Mouse (Mus musculus) Patski (cell line): ENCODE measurements at regions not wholly inside any gene's neighbourhood (a gene's known extent, or its start where the extent isn't known, plus 50 kb on each side); places are given as distances from the start of the nearest gene placed in this dataset.

Source experiments
- ATAC-seq: fragments of 100-300 bp; one replicate; pipeline ENCODE4 v1.8.0; 2021
- CTCF ChIA-PET: fragments of 350-600 bp; sonication (Branson Sonifier 250); formaldehyde crosslinking; loops from one replicate; lab custom pipeline; 2022; ENCODE audit warnings: inconsistent platforms; lab: Charles Lee
- POLR2A ChIA-PET: fragments of 350-600 bp; sonication (Branson Sonifier 250); formaldehyde crosslinking; loops from one replicate; lab custom pipeline; 2022; ENCODE audit warnings: antibody characterized with exemption, inconsistent platforms; lab: Charles Lee
- DNase-seq: peaks from one replicate; pipeline ENCODE4 v3.0.0-alpha.2; 2011; ENCODE audit warnings: low read depth, low spot score
- H3K27me3 ChIP-seq: fragments of 371-371 bp; one replicate; pipeline ENCODE4 v1.5.1; 2021
- CTCF ChIP-seq: fragments of 100-300 bp; IDR thresholded peaks from one replicate; pipeline ENCODE4 v1.5.1; 2021
- in situ Hi-C: fragments of 300-500 bp; cut with MboI; formaldehyde crosslinking; loops from 3 replicates; pipeline ENCODE4 v1.11.1; 2018; ENCODE audit warnings: low pct_unique_long_range_greater_than_20kb, mixed read lengths

DNA sequence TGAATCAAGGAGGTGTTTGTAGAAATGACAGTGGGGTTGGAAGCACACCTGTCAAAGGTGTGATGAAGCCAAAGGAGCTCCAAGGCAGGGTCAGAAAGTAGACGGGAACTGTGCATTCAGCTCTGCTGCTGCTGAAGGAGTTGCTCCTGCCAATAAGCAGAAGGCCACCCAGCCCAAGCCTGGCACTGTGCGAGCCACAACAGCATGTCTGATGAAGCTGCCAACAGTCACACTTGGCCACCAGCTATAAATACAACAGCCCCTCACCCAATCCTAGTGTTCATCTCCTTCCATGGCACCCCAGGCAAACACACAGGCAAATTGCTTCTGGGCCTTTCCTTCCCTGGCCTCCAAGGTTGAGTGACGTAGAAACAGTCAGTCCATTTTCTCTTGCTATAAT, 125.0 kb downstream of the Srek1 start:
- ChIA-PET POLR2A (interaction anchor here (0.7 kb wide), 1 partner anchor 15 kb away, joined by 3 read pairs; no protein-coding TSS in a partner anchor), CTCF (interaction anchor here (1.0 to 2.2 kb wide), 2 partner anchors 8 to 10 kb away, joined by 3 to 8 read pairs; no protein-coding TSS in a partner anchor)
- H3K27me3 ChIP-seq = peaks cover 3% of the 10 kb centered on the region
- TF ChIP-seq CTCF = no peak
- no peak for ATAC-seq
- in situ Hi-C loops = loop anchor here (5.0 to 25.0 kb wide), 3 partner anchors 312 to 965 kb away; partner anchors contain the start of gene Mast4
- DNase-seq = no peak

DNA sequence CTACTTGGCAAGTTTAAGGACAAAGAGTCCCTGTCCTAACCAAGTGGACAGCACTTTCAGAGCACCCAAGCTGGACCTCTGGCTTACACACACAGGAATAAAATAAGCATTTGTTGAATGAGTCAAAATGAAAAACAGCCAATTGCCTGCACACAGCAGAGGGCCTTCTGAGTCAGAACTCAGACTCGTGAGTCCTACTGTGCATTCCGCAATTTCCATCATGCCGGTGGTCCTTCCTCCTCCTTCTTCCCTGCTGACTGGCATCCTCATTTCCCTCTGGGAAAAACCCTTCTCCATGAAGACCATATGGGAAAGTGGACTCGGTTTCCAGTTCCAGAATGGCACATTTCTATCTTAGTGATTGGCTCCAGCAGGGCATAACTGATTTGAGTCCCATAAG, 126.4 kb downstream of the Srek1 start:
- POLR2A ChIA-PET = no interaction called here
- CTCF ChIA-PET = interaction anchor here (1.1 to 2.2 kb wide), 2 partner anchors 8 to 13 kb away, joined by 4 to 8 read pairs; no protein-coding TSS in a partner anchor
- in situ Hi-C loops = loop anchor here (5.0 to 25.0 kb wide), 3 partner anchors 311 to 963 kb away; partner anchors contain the start of gene Mast4
- no peaks in the 10 kb centered on the region for H3K27me3 ChIP-seq
- no peak for ATAC-seq
- no peak for DNase-seq
- no peak for TF ChIP-seq CTCF

DNA sequence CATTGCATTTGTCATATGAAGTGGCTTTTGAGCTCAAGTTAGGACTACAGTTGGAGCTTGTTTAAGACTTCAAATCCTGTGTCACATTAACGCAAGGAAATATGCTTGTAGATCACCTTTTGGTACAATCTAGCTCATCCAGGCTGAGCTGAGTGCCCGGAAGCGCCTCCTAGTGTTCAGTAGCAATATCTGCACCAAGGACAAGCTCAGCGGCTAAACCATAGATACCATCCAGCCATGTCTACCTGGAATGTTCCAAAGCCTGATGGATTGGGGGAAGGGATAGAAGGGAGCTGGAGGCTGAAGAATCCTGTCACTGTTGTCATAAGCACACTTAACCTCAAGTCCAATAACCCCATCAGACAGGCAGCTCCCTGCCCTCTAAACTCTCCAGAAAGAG, 128.4 kb downstream of the Srek1 start:
- no peaks in the 10 kb centered on the region for H3K27me3 ChIP-seq
- no peak for DNase-seq
- in situ Hi-C loops = loop anchor here (5.0 to 25.0 kb wide), 3 partner anchors 309 to 961 kb away; partner anchors contain the start of gene Mast4
- ATAC-seq = no peak
- ChIA-PET CTCF (interaction anchor here (1.0 to 2.2 kb wide), 11 partner anchors 9 to 525 kb away, joined by 3 to 17 read pairs (median 5); no protein-coding TSS in a partner anchor), POLR2A (no interaction called here)
- TF ChIP-seq CTCF = peak; percentile 83

DNA sequence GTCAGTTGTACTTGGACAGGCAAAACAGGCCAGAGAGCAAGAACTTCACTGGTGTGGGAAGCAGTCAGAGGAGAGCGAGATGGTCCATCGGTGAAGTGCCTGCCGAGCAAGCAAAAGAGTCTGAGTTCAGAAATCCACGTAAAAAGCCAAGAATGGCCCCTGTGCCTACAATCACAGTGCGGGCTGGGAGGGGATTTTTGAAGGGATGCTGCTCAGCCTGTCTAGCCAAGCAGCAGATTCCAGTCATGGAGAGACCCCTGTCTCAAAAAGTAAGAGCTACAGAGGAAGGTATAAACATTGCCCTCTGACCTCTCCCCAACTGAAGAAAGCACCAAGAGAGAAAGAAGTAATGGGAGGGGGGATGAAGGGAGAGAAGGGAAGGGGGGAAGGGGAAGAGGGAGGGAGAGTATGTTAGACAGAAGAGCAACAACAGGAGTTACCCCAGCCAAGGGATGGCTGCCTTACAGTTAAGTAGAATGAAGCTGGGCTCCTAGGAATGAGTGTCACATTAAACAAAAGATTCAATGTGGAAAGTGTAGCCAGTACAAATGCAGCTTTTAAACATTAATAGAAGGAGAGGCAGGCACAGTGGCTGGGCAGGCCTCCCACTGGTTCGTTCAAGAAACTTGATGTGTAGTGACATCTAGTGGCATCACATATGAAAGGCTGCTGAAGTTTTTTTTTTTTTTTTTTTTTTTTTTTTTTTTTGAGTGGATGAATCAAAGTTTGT, 130.2 kb downstream of the Srek1 start:
- CTCF ChIA-PET = interaction anchor here (0.7 to 1.4 kb wide), 7 partner anchors 170 to 500 kb away, joined by 3 to 7 read pairs (median 3); no protein-coding TSS in a partner anchor
- in situ Hi-C loops = loop anchor here (10.0 to 25.0 kb wide), 2 partner anchors 307 to 959 kb away; partner anchors contain the start of gene Mast4
- peaks cover 3% of the 10 kb centered on the region for H3K27me3 ChIP-seq
- POLR2A ChIA-PET = interaction anchor here (0.5 to 0.7 kb wide), 3 partner anchors 54 to 468 kb away, joined by 3 to 7 read pairs (median 4); no protein-coding TSS in a partner anchor
- peak; percentile 17 for DNase-seq
- TF ChIP-seq CTCF = peak; percentile 72
- no peak for ATAC-seq

DNA sequence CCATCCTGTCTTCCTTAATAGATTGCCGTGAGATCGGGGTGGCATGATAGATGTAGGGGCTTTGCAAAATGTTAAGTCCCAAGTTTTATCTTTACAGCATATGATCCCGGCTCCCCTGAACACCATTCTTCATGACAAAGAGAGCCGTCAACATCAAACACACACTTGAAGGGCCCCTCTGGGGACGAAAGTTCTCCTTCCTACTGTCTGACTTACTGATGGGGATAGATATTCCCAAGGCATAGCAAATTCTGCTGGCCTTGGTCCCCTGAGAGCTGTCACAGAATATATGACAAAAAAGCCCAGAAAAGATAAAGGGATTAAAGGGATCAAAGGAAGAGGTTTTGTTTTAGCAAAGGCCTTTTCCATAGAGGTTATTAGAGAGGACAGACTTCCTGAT, 130.9 kb downstream of the Srek1 start:
- in situ Hi-C loops = loop anchor here (10.0 to 25.0 kb wide), 2 partner anchors 306 to 959 kb away; partner anchors contain the start of gene Mast4
- no peak for ATAC-seq
- DNase-seq = no peak
- TF ChIP-seq CTCF = no peak
- ChIA-PET POLR2A (interaction anchor here (0.5 to 0.7 kb wide), 2 partner anchors 14 to 54 kb away, joined by 3 to 4 read pairs; no protein-coding TSS in a partner anchor), CTCF (interaction anchor here (1.2 kb wide), 1 partner anchor 472 kb away, joined by 7 read pairs; no protein-coding TSS in a partner anchor)
- peaks cover 6% of the 10 kb centered on the region for H3K27me3 ChIP-seq

DNA sequence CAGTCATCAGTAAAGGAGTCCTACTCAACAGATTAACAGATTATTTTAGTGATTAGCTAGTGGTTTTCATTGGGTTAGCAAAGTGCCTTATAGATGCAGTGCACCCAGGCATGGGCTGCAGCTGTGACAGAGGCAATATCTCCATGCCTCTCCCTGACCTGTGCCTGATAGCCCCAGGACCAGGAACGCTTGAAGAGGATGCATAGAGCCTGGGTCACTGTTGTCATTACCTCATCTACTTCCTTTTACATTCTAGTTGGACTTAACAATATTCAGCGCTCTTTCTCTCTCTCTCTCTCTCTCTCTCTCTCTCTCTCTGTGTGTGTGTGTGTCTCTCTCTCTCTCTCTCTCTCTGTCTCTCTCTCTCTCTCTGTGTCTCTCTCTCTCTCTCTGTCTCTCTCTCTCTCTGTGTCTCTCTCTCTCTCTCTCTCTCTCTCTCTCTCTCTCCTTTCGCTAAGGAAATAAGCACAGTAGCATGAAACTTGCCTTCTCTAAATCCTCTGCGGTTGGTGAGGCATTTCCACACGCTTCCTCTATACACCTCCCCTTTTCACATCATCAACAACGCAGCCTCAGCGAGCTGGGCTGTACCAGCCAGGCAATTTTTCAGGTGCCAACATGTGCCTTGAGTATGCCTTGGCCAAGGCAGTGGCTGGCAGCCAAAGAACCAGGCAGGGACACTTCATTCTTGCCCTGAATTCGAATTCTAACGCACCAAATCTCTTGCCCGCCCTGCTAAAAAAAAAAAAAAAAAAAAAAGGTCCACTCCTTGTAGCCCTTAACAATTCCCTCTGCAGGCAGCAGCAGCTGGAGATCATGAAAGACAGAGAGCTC, 131.6 kb downstream of the Srek1 start:
- POLR2A ChIA-PET = interaction anchor here (0.5 to 0.7 kb wide), 2 partner anchors 11 to 15 kb away, joined by 4 to 5 read pairs; no protein-coding TSS in a partner anchor
- TF ChIP-seq CTCF = no peak
- peaks cover 6% of the 10 kb centered on the region for H3K27me3 ChIP-seq
- in situ Hi-C loops = loop anchor here (10.0 to 25.0 kb wide), 2 partner anchors 305 to 958 kb away; partner anchors contain the start of gene Mast4
- CTCF ChIA-PET = no interaction called here
- DNase-seq (no peak), ATAC-seq (no peak)

DNA sequence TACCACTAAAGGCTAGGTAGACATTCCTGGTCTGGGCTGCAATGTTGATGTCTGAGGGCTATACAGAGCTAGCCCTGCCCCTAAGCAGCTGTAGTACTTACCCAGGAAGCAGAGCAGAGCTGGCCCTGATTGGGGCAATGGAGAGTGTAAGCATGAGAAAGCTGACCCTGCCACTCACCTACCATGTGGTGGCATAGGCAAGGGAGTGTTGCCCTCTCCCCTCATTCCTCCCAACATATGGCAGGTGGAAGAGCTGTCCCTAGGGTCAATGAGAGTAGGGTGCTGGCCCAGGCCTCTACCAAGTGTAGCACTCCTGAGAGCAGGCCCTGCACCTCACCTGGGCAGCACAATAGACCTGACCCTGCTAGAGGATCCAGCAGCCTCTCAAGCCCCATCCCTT, 136.4 kb downstream of the Srek1 start:
- ChIA-PET CTCF (no interaction called here), POLR2A (no interaction called here)
- in situ Hi-C loops = loop anchor here (25.0 kb wide), 1 partner anchor 301 kb away; the partner anchor contains the start of gene Mast4
- no peak for ATAC-seq
- H3K27me3 ChIP-seq = peaks cover 9% of the 10 kb centered on the region
- TF ChIP-seq CTCF = no peak
- no peak for DNase-seq

DNA sequence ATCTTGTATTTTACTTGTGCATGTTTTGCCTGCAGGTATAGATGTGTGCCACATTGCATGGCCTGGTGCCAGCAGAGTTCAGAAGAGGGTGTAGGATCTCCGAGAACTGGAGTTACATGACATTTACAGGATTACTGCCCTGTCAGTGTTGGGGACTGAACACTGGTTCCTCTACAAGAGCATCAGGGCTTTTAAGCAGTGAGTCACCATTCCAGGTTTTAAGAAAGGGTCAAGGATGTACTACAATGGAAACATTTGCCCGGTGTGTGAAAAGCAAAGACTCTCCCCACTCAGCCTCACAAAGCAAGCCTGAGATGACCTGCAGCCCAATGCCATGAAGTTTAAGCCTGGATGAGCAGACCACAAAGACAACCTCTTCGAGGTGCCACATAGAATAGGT, 137.0 kb downstream of the Srek1 start:
- in situ Hi-C loops = loop anchor here (25.0 kb wide), 1 partner anchor 300 kb away; the partner anchor contains the start of gene Mast4
- ATAC-seq (no peak), DNase-seq (no peak)
- ChIA-PET POLR2A (no interaction called here), CTCF (no interaction called here)
- peaks cover 9% of the 10 kb centered on the region for H3K27me3 ChIP-seq
- no peak for TF ChIP-seq CTCF

DNA sequence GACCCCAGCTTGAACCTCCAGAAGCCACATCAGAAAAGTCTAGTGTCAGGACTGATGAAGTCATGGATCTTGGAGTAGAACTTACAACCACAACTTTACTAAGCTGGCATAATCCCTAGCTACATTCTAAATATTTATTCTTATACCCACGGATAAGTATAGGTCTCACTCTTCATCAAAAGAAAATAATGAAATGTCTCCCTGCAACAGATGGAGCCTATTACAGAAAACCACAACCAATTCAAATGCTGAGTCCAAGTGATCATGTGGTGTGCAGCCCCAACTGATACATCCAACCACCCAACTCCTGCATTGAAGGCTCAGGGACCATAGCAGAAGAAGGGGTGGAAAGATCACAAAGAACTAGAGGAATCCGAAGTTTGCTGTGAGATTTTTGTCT, 137.8 kb downstream of the Srek1 start:
- peaks cover 9% of the 10 kb centered on the region for H3K27me3 ChIP-seq
- no peak for TF ChIP-seq CTCF
- ChIA-PET CTCF (interaction anchor here (0.9 kb wide), 1 partner anchor 9 kb away, joined by 3 read pairs; no protein-coding TSS in a partner anchor), POLR2A (no interaction called here)
- DNase-seq (no peak), ATAC-seq (no peak)
- in situ Hi-C loops = loop anchor here (25.0 kb wide), 1 partner anchor 299 kb away; the partner anchor contains the start of gene Mast4

DNA sequence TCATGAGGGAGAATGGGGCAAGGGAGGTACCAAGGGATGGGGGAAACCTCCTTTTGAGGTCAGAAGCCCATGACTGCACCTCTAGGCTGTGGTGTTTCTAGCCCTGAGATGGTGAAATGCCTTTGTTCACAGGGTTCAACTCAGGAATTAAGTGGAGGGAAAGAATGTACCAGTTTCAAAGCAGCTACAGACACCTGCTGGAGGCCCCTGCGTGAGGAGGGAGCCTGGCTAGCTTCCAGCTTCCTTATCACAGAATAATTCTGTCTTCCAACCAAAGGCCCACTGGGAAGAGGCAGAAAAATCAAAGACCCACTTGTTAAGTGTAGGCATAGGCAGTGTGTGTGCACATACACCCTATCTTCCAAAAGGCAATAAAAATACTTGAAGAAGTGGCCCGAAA, 150.6 kb downstream of the Srek1 start:
- DNase-seq (no peak), ATAC-seq (no peak)
- POLR2A ChIA-PET = no interaction called here
- in situ Hi-C loops = no loop called here
- H3K27me3 ChIP-seq = no peaks in the 10 kb centered on the region
- CTCF ChIA-PET = no interaction called here
- TF ChIP-seq CTCF = no peak
